Mouse (Mus musculus) kidney, adult 2 months (tissue): Measurements from ENCODE around the gene Nudt3. TPM values are rescaled to one million over a fixed set of nuclear protein-coding genes. Genes with fewer than 3 reads are reported as not detected.

Experiments
- DNase-seq: peaks from one replicate; pipeline ENCODE4 v3.0.0; 2021
- H3K27ac ChIP-seq: fragments of 200-500 bp; 2 replicates; pipeline ENCODE4 v1.5.1; 2012; ENCODE audit warnings: low read depth, low read length, control low read depth, inconsistent platforms; ENCODE audit not compliant: insufficient read depth
- H3K27me3 ChIP-seq: fragments of 200-500 bp; replicated peaks from 2 replicates; pipeline ENCODE4 v1.6.1; 2012; ENCODE audit warnings: mild to moderate bottlenecking, moderate library complexity, low read length, inconsistent platforms; ENCODE audit not compliant: control insufficient read depth, insufficient read depth
- H3K36me3 ChIP-seq: fragments of 200-500 bp; 2 replicates; pipeline ENCODE4 v1.6.1; 2012; ENCODE audit warnings: mild to moderate bottlenecking, moderate library complexity, low read length, inconsistent platforms; ENCODE audit not compliant: control insufficient read depth, insufficient read depth
- H3K4me1 ChIP-seq: fragments of 200-500 bp; 2 replicates; pipeline ENCODE4 v1.6.1; 2011; ENCODE audit warnings: low read length; ENCODE audit not compliant: control insufficient read depth, insufficient read depth
- H3K4me3 ChIP-seq: fragments of 200-500 bp; 2 replicates; pipeline ENCODE4 v1.5.1; 2011; ENCODE audit warnings: mild to moderate bottlenecking, low read depth, low read length, control low read depth; ENCODE audit not compliant: insufficient read depth
- CTCF ChIP-seq: fragments of 200-500 bp; conservative IDR thresholded peaks from 2 replicates; pipeline ENCODE4 v1.5.1; 2011; ENCODE audit warnings: low read depth, mild to moderate bottlenecking, control low read depth, low read length, moderate library complexity, mixed read lengths; ENCODE audit not compliant: insufficient read depth, insufficient read length
- POLR2A ChIP-seq: fragments of 200-500 bp; IDR thresholded peaks from one replicate; pipeline ENCODE4 v1.6.1; 2011; ENCODE audit warnings: low read depth, low read length, control low read depth
- WGBS: fragments of 180-500 bp; shearing (Covaris S2); methylation state at CpG from one replicate; pipeline ENCODE4 v1.1.7; 2018; 5-methylcytosine and 5-hydroxymethylcytosine counted together
- polyA plus RNA-seq: library from polyadenylated mRNA; depleted of rRNA; stranded (reverse); fragments of >200 nt; gene quantifications from 2 replicates; pipeline ENCODE4 v1.2.3, GENCODE M21; 2012

The Nudt3 gene
- polyA plus RNA-seq, 1 experiment: 69.9 TPM

DNA sequence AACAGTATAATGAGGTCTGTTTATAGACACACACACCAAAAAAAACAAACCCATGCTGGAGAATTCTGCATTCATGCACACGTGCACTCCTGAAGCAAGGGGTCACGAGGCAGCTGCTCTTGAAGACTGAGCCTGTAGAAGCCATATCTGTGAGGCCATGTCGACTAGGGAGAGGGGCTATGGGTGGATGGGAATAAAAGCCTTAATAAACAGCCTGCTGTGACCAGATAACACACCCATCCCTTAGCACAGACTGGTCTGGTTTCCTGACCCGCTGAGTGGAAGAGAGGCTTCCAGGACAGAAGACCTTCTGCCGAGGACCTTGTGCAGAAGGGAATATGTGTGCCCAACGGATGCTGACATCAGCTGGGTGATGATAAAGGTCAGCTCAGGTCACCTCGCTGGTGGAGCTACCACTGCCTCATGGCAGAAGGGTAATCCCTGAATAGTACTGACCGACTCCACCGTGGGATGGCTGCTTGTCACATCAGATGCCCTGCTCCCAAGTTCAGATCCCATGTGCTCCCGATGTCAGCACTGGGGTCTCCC, 49.4 kb downstream of the Nudt3 start:
- Histone ChIP-seq H3K4me1 (no peaks in the 10 kb centered on the region), H3K27me3 (no peaks in the 10 kb centered on the region), H3K4me3 (no peak overlapping the region), H3K27ac (no peak overlapping the region), H3K36me3 (no peaks in the 10 kb centered on the region)
- DNase-seq: no peak
- TF ChIP-seq CTCF (no peak), POLR2A (no peak)
- WGBS: 76% methylated on average over 10 of the region's 10 CpGs

DNA sequence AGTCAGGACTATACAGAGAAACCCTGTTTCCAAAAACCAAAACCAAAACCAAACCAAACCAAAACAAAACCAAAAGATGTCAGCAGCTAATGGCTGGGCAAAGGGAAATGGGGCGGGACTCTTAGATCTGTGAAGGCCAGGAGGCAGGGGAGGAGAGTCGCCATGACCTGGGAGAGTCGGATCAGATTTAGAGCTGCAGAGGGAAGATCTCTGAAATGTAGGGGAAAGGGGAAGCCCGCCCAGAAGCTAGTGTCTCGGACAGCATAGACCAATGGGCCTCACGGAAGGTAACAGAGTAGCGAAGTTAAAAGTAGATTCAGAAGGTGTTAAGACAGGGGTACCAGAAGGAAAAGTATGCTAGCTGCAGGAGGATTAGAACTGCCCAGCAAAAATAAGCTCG, 52.0 kb downstream of the Nudt3 start:
- Histone ChIP-seq H3K4me3 (no peak overlapping the region), H3K27ac (no peak overlapping the region), H3K27me3 (no peaks in the 10 kb centered on the region), H3K4me1 (no peaks in the 10 kb centered on the region), H3K36me3 (no peaks in the 10 kb centered on the region)
- 69% methylated on average over 8 of the region's 8 CpGs for WGBS
- no peak for DNase-seq
- TF ChIP-seq POLR2A (no peak), CTCF (no peak)

DNA sequence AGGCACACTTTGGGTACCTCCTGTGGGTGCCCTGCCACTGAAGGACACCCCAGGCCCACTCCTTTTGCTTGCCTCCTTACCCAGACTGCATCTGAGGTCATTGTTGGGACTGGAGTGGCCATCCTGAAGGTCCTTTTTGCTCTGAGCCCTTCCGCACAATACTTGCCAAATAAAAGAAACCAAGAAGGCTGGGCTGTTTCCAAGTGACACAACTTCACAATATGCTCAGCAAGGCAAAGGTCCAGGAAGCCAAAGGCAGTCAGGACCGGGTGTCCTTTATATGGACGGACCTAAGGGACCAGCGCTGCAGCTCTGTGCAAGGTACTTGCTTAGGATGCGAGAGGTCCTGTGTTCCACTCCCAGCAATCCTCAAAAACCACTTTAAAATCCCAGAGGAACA, 55.1 kb downstream of the Nudt3 start:
- Histone ChIP-seq H3K4me3 (no peak overlapping the region), H3K36me3 (no peaks in the 10 kb centered on the region), H3K27ac (no peak overlapping the region), H3K27me3 (no peaks in the 10 kb centered on the region), H3K4me1 (no peaks in the 10 kb centered on the region; the same call in 1 of the 2 replicates)
- 78% methylated on average over 5 of the region's 5 CpGs for WGBS
- TF ChIP-seq CTCF (no peak), POLR2A (no peak)
- no peak for DNase-seq

DNA sequence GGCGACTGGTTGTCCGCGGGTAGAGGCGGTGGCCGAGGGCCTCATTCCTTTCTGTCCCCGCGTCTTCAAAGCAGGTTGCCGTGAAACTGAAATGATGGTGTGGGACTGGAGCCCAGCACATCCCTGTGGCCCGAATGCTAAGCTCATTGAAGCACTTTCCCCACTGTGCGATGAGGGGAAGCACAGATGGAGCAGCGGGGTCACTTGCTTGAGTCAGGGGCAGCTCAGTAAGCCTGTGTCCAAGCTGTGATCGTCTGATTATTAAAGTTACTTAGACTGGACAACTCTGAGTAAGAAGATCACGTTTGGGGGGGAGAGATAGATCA, 57.4 kb downstream of the Nudt3 start:
- Histone ChIP-seq H3K27me3 (no peaks in the 10 kb centered on the region), H3K27ac (no peak overlapping the region), H3K36me3 (no peaks in the 10 kb centered on the region), H3K4me1 (no peaks in the 10 kb centered on the region; the same call in 1 of the 2 replicates), H3K4me3 (peak overlapping the region; percentile 62)
- WGBS: 0% methylated on average over 13 of the region's 13 CpGs
- TF ChIP-seq POLR2A (no peak), CTCF (no peak)
- DNase-seq: no peak

DNA sequence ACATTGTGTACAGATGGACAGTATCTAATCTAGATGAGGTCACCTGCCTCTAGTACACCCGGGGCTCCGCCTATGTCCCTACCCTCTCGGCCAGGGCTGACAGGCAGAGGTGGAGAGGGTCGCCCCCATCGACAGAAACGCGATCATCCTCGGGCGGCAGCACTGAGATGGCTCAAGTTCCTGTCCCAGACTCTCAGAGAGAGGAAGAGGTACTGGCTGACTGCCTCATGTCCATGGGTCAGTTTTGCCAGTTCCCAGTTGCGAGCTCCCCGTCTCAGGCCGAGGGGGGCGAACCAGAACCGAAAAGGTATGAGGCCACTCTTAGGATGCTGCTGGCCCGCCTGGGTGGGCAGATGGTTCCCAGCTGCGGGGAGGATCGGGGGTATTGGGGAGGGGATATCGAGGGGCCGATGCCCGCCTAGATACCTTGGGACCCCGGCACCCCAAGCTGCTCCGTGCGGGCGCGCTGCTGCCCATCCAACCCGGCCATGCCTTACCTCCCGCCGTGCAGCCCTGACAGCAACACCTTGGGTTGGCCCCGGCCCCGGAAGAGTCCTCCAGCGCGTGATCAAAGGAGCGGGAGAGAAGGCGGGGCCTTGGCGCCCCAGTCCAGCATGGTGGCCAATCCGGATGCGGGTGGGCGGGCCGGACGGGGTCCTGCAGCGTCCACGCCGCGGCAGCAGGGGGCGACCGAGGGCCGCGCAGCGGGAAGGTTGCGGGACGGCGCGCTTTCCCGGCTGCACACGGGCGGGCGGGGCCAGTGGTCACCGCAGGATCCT, 57.9 kb downstream of the Nudt3 start, which contains the start of gene AI413582:
Gene AI413582 (minus strand): TSS at position 594 of the 779 bp plus-strand sequence.
- Histone ChIP-seq H3K27ac (no peak within 1 kb of the TSS), H3K36me3 (no peaks in the 10 kb centered on the region), H3K4me3 (peak within 1 kb of the TSS; percentile 77), H3K4me1 (no peaks in the 10 kb centered on the region; the same call in 1 of the 2 replicates), H3K27me3 (no peaks in the 10 kb centered on the region)
- WGBS: under 1% methylated on average over 58 of the region's 58 CpGs
- peak; percentile 77 for TF ChIP-seq CTCF
- peak; percentile 39 for TF ChIP-seq POLR2A
- peak; percentile 98 for DNase-seq

DNA sequence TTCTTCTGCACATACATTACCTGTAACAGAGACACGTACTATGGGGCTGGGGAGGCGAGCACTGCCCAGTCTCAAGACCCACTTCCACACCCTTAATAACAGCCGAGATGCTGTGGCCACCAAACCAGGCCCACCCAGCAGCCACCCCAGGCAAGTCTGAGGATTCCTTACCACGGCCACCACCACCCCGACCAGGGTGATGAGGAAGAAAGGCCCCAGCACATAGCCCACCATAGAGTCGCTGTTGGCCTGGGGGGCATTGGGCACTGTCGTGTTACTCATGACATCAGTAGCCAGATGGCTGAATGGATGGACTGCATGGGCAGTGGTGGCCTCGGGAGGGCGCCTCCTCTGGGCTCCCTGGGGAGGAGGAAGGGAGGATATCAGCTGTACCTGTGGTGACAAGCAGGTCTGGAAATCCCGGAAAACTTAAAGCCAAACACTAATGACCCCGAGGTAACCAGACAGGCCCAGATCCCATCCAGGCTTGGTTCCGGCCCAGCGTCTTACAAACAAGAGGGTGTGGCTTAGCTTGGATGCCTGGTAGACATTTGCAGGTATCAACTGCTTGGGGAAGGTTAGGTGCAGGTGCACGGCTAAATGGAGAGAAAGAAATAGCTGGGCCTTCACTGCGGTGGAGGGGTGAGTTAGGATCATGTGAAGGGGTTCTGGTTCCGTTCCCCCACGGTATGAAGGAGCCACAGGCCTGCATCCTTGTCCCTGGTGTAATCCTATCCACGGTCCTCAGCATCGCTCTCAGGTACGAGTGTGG, 58.7 kb downstream of the Nudt3 start:
- H3K36me3 ChIP-seq: no peaks in the 10 kb centered on the region
- H3K27ac ChIP-seq: no peak overlapping the region
- WGBS: 30% methylated on average over 20 of the region's 20 CpGs
- TF ChIP-seq CTCF (no peak), POLR2A (no peak)
- DNase-seq: no peak
- no peaks in the 10 kb centered on the region for H3K27me3 ChIP-seq
- peak overlapping the region; percentile 77 for H3K4me3 ChIP-seq
- H3K4me1 ChIP-seq: no peaks in the 10 kb centered on the region; the same call in 1 of the 2 replicates

DNA sequence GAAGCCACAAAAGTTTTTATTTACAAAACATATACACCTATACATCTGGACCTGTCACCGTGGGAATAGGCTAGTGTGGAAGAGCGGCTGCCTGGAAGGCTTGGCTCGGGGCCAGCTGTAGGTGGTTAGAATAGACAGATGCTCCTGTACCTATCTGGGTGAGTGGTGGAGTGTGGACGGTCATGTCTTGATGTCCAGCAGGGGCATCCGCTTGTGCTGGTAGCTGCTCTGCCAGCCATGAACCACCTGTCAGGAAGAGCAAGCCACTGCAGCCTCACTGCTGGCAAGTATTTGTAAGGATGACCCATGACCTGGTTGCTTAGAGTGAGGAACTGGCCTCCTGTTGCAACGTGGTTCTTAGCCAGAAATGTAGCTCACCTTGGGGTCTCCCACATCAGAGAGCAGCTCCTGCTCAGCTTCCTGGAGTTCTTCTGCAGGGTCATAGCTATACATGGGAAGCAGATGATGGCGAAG, 59.5 kb downstream of the Nudt3 start:
- H3K27me3 ChIP-seq: no peaks in the 10 kb centered on the region
- WGBS: 70% methylated on average over 7 of the region's 7 CpGs
- TF ChIP-seq POLR2A (no peak), CTCF (no peak)
- H3K36me3 ChIP-seq: no peaks in the 10 kb centered on the region
- no peak overlapping the region for H3K27ac ChIP-seq
- no peak overlapping the region for H3K4me3 ChIP-seq
- DNase-seq: no peak
- no peaks in the 10 kb centered on the region; the same call in 1 of the 2 replicates for H3K4me1 ChIP-seq
